Comparison of ENCODE assay signal across 13 mouse cellular contexts in genomic region chr13:60701671-60702171, GRCm38 (mm10).
DNase-seq lines count a peak whose midpoint lies in the region; ATAC-seq and TF ChIP-seq lines count a peak whose summit lies in the region.
"Had no signal": no experiment of that assay in that cellular context is flagged by ENCODE, and none has a peak within 500 bp of the region (broad histone marks: within the 10 kb centered on the region; RNA-seq: fewer than 3 reads in every experiment).

No protein-coding gene starts in this region.

- H3K4me2 ChIP-seq in lung, embryonic 14.5 days: no peak overlapping the region
- no peak overlapping the region for H3K4me2 ChIP-seq in midbrain, postnatal 0 days (ENCODE audit: low read depth, low read length, poor library complexity, severe bottlenecking)
- H3K4me2 ChIP-seq: forebrain, embryonic 12.5 days; heart, embryonic 13.5 days; liver, embryonic 15.5 days had no signal

- DNase-seq in heart, adult 18-20 months: peak; percentile 46 to 81
- DNase-seq in heart, postnatal 14 days: no peak
- peak; percentile 44 to 75 for DNase-seq in urinary bladder, postnatal 36 days (ENCODE audit: low spot score in 2 of 2)
- DNase-seq in urinary bladder, postnatal 4 days (ENCODE audit: low spot score in 2 of 2): no peak
- DNase-seq in lung, embryonic 14.5 days: peak; percentile 57
- DNase-seq in yolk sac, embryonic 10.5 days (ENCODE audit: low spot score): peak; percentile 9
- no peak for DNase-seq in midbrain, postnatal 0 days (ENCODE audit: low spot score)
- no peak for DNase-seq in layer of hippocampus, adult 8-10 months (ENCODE audit: low spot score in 2 of 2)
- DNase-seq: cerebellum, adult 11-12 months; right cerebral cortex, postnatal 4 days had no signal

- intact Hi-C loops in heart, postnatal 14 days (cut with DNase I): no loop called here

- no peaks in the 10 kb centered on the region for H3K36me3 ChIP-seq in lung, embryonic 14.5 days (ENCODE audit: insufficient read depth)
- H3K36me3 ChIP-seq in midbrain, postnatal 0 days (ENCODE audit: insufficient read depth, low read length): peaks cover 4% of the 10 kb centered on the region; the same call in 1 of the 2 replicates
- H3K36me3 ChIP-seq: heart, embryonic 13.5 days; liver, embryonic 15.5 days had no signal

- no peak overlapping the region for H3K4me3 ChIP-seq in lung, embryonic 14.5 days (ENCODE audit: low read depth, low read length)
- no peak overlapping the region for H3K4me3 ChIP-seq in midbrain, postnatal 0 days (ENCODE audit: low read depth, low read length)
- H3K4me3 ChIP-seq: forebrain, embryonic 12.5 days; heart, embryonic 13.5 days; liver, embryonic 15.5 days had no signal

- no peaks in the 10 kb centered on the region for H3K4me1 ChIP-seq in lung, embryonic 14.5 days (ENCODE audit: insufficient read depth)
- no peaks in the 10 kb centered on the region for H3K4me1 ChIP-seq in midbrain, postnatal 0 days (ENCODE audit: insufficient read depth, low read length)
- H3K4me1 ChIP-seq: liver, embryonic 15.5 days had no signal

- 58% methylated on average over 12 of the region's 12 CpGs for WGBS in lung, embryonic 14.5 days
- whole genome bisulfite sequencing in midbrain, postnatal 0 days: 86% methylated on average over 12 of the region's 12 CpGs

- TF ChIP-seq CTCF in lung, embryonic 14.5 days (IDR thresholded peaks at IDR 0.05; ENCODE audit: low read depth): no peak
- no peak for TF ChIP-seq CTCF in midbrain, postnatal 0 days (IDR thresholded peaks at IDR 0.05)

- no peaks in the 10 kb centered on the region for H3K27me3 ChIP-seq in lung, embryonic 14.5 days (ENCODE audit: insufficient read depth, low read length)
- no peaks in the 10 kb centered on the region for H3K27me3 ChIP-seq in midbrain, postnatal 0 days (ENCODE audit: insufficient read depth, low read length)
- H3K27me3 ChIP-seq: heart, embryonic 13.5 days; liver, embryonic 15.5 days had no signal

- H3K9ac ChIP-seq in lung, embryonic 14.5 days: no peak overlapping the region
- H3K9ac ChIP-seq in midbrain, postnatal 0 days (replicated peaks; ENCODE audit: low read length, poor library complexity, severe bottlenecking): no peak overlapping the region
- H3K9ac ChIP-seq: forebrain, embryonic 12.5 days; heart, embryonic 13.5 days; liver, embryonic 15.5 days had no signal

- H3K9me3 ChIP-seq in lung, embryonic 14.5 days (ENCODE audit: low read depth, low read length): no peaks in the 10 kb centered on the region
- H3K9me3 ChIP-seq in midbrain, postnatal 0 days (ENCODE audit: low read length): no peaks in the 10 kb centered on the region
- H3K9me3 ChIP-seq: forebrain, embryonic 12.5 days; heart, embryonic 13.5 days; liver, embryonic 15.5 days had no signal

- ATAC-seq in lung, embryonic 14.5 days (ENCODE audit: insufficient read depth): peak; percentile 68
- ATAC-seq in midbrain, postnatal 0 days (ENCODE audit: low FRiP score): no peak

- H3K27ac ChIP-seq in lung, embryonic 14.5 days (ENCODE audit: low read depth): no peak overlapping the region; the same call in 1 of the 2 replicates
- no peak overlapping the region for H3K27ac ChIP-seq in midbrain, postnatal 0 days (ENCODE audit: low read depth, low read length)
- H3K27ac ChIP-seq: forebrain, embryonic 12.5 days; heart, embryonic 13.5 days; liver, embryonic 15.5 days had no signal

Comparison
In these comparisons a context has a peak if more than half of its experiments do, and no peak if none do; other contexts are left out.
1. DNase-seq: peak in heart, adult 18-20 months (2 of 2), urinary bladder, postnatal 36 days (2 of 2), lung, embryonic 14.5 days (single experiment) and yolk sac, embryonic 10.5 days (single experiment); none in heart, postnatal 14 days (0 of 2), urinary bladder, postnatal 4 days (0 of 2), midbrain, postnatal 0 days (single experiment) and layer of hippocampus, adult 8-10 months (0 of 2).